Mouse (Mus musculus) gastrocnemius, postnatal 14 days (tissue): ENCODE measurements at regions not wholly inside any gene's neighbourhood (a gene's known extent, or its start where the extent isn't known, plus 50 kb on each side); places are given as distances from the start of the nearest gene placed in this dataset.

Experiments
- DNase-seq: peaks from one replicate; pipeline ENCODE4 v3.0.0; 2021; ENCODE audit warnings: mixed read lengths
- intact Hi-C: fragments of 180-260 bp; cut with DNase I; formaldehyde crosslinking; loops from one replicate; pipeline ENCODE4 v1.15.1; 2025; ENCODE audit warnings: low total_unique reads

DNA sequence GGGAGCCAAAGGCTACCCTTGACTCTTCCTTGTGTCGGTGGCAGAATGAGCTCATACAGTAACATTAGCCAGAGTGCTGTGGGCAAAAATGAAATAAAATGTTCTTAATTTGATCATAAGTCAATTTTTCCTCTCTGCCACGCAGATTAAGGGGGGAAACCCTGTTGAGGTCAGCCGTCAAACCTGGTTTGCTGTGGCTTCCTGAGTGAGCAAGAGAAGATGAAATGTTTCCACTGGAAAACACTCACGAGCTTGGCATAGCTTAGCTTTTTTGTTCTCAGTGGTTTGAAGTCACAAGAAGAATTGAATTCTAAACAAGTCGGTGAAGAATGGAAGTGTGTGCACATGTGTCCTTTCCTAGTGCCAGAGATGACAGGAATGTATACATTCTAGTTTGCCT, 57.3 kb upstream of the 1700020N01Rik start:
- DNase-seq: no peak
- intact Hi-C loops: no loop called here

DNA sequence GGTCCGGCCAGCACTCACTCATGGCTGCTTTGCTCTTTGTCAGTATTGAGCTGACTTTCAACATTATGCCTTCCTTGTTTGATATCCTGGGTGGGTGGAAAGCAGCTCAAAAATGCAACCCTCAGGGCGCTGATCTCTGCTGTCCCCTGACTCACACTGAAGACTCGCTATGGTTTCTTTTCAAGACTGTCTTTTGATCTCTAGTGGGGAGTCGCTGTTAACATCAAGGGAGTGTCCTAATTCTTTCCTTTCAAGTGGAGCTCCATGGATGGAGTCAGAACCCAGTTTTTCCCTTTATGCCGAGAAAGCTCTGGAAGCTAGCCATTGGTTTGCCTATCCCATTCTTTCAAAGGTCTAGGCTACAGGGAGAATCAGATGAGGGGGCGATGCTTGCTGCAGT, 54.5 kb upstream of the 1700020N01Rik start:
- intact Hi-C loops: no loop called here
- DNase-seq: no peak
